Mouse (Mus musculus) embryonic facial prominence, embryonic 11.5 days (tissue): ENCODE measurements around the gene Fam149b. TPM values are rescaled to one million over a fixed set of nuclear protein-coding genes. Genes with fewer than 3 reads are reported as not detected.

ENCODE experiments used
- ATAC-seq: fragments of 200-750 bp; cut with Nextera tagmentation; replicated peaks from 2 replicates; pipeline ENCODE4 v1.8.0; 2017; ENCODE audit warnings: low read depth; ENCODE audit not compliant: insufficient number of reproducible peaks, low FRiP score, low TSS enrichment
- DNase-seq: peaks from one replicate; pipeline ENCODE4 v3.0.0-alpha.2; 2015; ENCODE audit warnings: low spot score
- H3K27ac ChIP-seq: fragments of 300-500 bp; sonication (generic); replicated peaks from 2 replicates; pipeline ENCODE4 v1.5.1; 2014; ENCODE audit warnings: mild to moderate bottlenecking, low read depth, low read length, control low read depth
- H3K27me3 ChIP-seq: fragments of 300-500 bp; sonication (generic); 2 replicates; pipeline ENCODE4 v1.6.1; 2014; ENCODE audit warnings: mild to moderate bottlenecking, low read length, moderate library complexity, mixed read lengths; ENCODE audit not compliant: control insufficient read depth, insufficient read depth
- H3K36me3 ChIP-seq: fragments of 300-500 bp; sonication (generic); replicated peaks from 2 replicates; pipeline ENCODE4 v1.6.1; 2014; ENCODE audit warnings: low read depth, mild to moderate bottlenecking, low read length, moderate library complexity, mixed read lengths; ENCODE audit not compliant: control insufficient read depth, insufficient read depth
- H3K4me1 ChIP-seq: fragments of 300-500 bp; sonication (generic); 2 replicates; pipeline ENCODE4 v1.6.1; 2014; ENCODE audit warnings: low read length, mixed read lengths; ENCODE audit not compliant: control insufficient read depth, insufficient read depth
- H3K4me2 ChIP-seq: fragments of 300-500 bp; sonication (generic); 2 replicates; pipeline ENCODE4 v1.6.1; 2014; ENCODE audit warnings: low read depth, mild to moderate bottlenecking, control low read depth, low read length, moderate library complexity
- H3K4me3 ChIP-seq: fragments of 300-500 bp; sonication (generic); 2 replicates; pipeline ENCODE4 v1.5.1; 2014; ENCODE audit warnings: low read depth, low read length, control low read depth
- H3K9ac ChIP-seq: fragments of 300-500 bp; sonication (generic); replicated peaks from 2 replicates; pipeline ENCODE4 v1.6.1; 2014; ENCODE audit warnings: mild to moderate bottlenecking, control low read depth, low read length
- H3K9me3 ChIP-seq: fragments of 300-500 bp; sonication (generic); replicated peaks from 2 replicates; pipeline ENCODE4 v1.6.1; 2016; ENCODE audit warnings: mild to moderate bottlenecking, low read length, inconsistent platforms, mixed read lengths; ENCODE audit not compliant: control insufficient read depth
- WGBS: fragments of 180-500 bp; shearing (Covaris S2); extraction: QIAGEN DNeasy Blood & Tissue Kit; methylation state at CpG from one replicate; pipeline ENCODE4 v1.1.7; 2014; 5-methylcytosine and 5-hydroxymethylcytosine counted together
- polyA plus RNA-seq: library from polyadenylated mRNA; unstranded; fragments of >200 nt; fragmentation: Nextera tagmentation; extraction: Ambion mirVana; gene quantifications from 2 replicates; pipeline ENCODE4 v1.2.1, GENCODE M21; 2014

Gene Fam149b
- polyA plus RNA-seq, 1 experiment from 2014 or later: 52.9 TPM

- Histone ChIP-seq H3K9me3 (no peaks in the 10 kb centered on the region), H3K9ac (no peak overlapping the region), H3K27me3 (no peaks in the 10 kb centered on the region), H3K36me3 (peaks cover 2% of the 10 kb centered on the region; the same call in 1 of the 2 replicates), H3K4me2 (no peak overlapping the region), H3K4me3 (no peak overlapping the region), H3K4me1 (no peaks in the 10 kb centered on the region), H3K27ac (no peak overlapping the region)
- DNase-seq: no peak
- ATAC-seq: no peak
- 83% methylated on average over 4 of the region's 4 CpGs for WGBS
Observed at GRCm38 (mm10) chr14:20377112-20377521, 29.2 kb downstream of the Fam149b start.

- Histone ChIP-seq H3K4me1 (no peaks in the 10 kb centered on the region), H3K4me2 (no peak overlapping the region), H3K27ac (no peak overlapping the region), H3K9ac (no peak overlapping the region), H3K4me3 (no peak overlapping the region), H3K36me3 (peaks cover 7% of the 10 kb centered on the region), H3K9me3 (no peaks in the 10 kb centered on the region), H3K27me3 (no peaks in the 10 kb centered on the region)
- DNase-seq (peak; percentile 69), ATAC-seq (no peak)
- 40% methylated on average over 13 of the region's 13 CpGs for WGBS
Observed at GRCm38 (mm10) chr14:20378313-20379061, 30.5 kb downstream of the Fam149b start.

GRCm38 (mm10) chr14:20379087-20379640 is 31.2 kb downstream of the Fam149b start:
- Histone ChIP-seq H3K36me3 (peaks cover 7% of the 10 kb centered on the region), H3K9me3 (no peaks in the 10 kb centered on the region)
- 85% methylated on average over 5 of the region's 5 CpGs for whole genome bisulfite sequencing

GRCm38 (mm10) chr14:20379753-20380430 is 31.9 kb downstream of the Fam149b start:
- 90% methylated on average over 9 of the region's 9 CpGs for WGBS
- Histone ChIP-seq H3K9ac (no peak overlapping the region), H3K9me3 (no peaks in the 10 kb centered on the region), H3K36me3 (peaks cover 7% of the 10 kb centered on the region), H3K27me3 (no peaks in the 10 kb centered on the region), H3K27ac (no peak overlapping the region), H3K4me2 (no peak overlapping the region), H3K4me1 (no peaks in the 10 kb centered on the region), H3K4me3 (no peak overlapping the region)
- DNase-seq: no peak
- no peak for ATAC-seq

More at GRCm38 (mm10) chr14:20379087-20379640, 31.2 kb downstream of the Fam149b start:
- Histone ChIP-seq H3K4me3 (no peak overlapping the region), H3K4me1 (no peaks in the 10 kb centered on the region), H3K27ac (no peak overlapping the region), H3K9ac (no peak overlapping the region), H3K27me3 (no peaks in the 10 kb centered on the region), H3K4me2 (no peak overlapping the region)
- ATAC-seq (no peak), DNase-seq (no peak)

DNA sequence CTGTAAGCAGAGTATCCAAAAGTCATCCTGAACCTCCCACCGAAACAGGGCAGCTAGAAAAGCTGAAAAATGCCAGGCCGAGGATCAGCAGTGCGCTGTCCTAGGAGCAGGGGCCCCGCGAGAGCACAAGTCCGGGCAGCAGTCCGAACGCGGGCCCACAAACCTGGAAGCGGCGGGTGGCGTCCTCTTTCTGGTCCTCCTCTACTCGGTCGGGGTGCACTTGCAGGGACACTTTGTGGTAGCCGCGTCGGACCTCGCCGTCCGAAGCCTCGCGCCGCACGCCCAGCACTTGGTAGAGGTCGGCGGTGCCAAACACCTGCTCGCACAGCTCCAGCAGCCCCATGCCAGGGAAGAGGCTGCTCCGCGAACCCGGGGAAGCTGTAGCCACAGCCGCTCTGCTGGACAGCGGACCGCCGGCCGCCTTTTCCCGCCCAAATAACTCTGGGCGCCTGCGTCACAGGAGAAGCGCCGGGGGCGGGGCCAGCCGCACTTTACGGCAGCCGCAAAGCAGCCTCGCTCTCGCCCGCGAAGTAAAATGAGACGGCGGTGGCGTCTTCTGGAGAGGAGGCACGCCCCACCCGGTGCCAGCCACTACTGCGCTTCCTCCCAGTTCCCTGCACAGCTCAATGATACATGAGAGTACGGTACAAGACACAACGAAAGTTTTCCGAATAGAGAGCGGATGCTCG is 40.6 kb downstream of the Fam149b start, which contains the start of gene Dnajc9:
Gene Dnajc9 (minus strand): TSS at position 470 of the 689 bp plus-strand sequence.
- H3K4me2 ChIP-seq: peak within 1 kb of the TSS; percentile 50
- H3K27me3 ChIP-seq: no peaks in the 10 kb centered on the region
- H3K36me3 ChIP-seq: no peaks in the 10 kb centered on the region; the same call in 1 of the 2 replicates
- peak within 1 kb of the TSS; percentile 63; the same call in 1 of the 2 replicates for H3K27ac ChIP-seq
- peak within 1 kb of the TSS; percentile 78 for H3K9ac ChIP-seq
- ATAC-seq (peak; percentile 76), DNase-seq (peak; percentile 96)
- no peaks in the 10 kb centered on the region for H3K4me1 ChIP-seq
- H3K4me3 ChIP-seq: peak within 1 kb of the TSS; percentile 56
- WGBS: under 1% methylated on average over 59 of the region's 59 CpGs
- H3K9me3 ChIP-seq: no peaks in the 10 kb centered on the region

DNA sequence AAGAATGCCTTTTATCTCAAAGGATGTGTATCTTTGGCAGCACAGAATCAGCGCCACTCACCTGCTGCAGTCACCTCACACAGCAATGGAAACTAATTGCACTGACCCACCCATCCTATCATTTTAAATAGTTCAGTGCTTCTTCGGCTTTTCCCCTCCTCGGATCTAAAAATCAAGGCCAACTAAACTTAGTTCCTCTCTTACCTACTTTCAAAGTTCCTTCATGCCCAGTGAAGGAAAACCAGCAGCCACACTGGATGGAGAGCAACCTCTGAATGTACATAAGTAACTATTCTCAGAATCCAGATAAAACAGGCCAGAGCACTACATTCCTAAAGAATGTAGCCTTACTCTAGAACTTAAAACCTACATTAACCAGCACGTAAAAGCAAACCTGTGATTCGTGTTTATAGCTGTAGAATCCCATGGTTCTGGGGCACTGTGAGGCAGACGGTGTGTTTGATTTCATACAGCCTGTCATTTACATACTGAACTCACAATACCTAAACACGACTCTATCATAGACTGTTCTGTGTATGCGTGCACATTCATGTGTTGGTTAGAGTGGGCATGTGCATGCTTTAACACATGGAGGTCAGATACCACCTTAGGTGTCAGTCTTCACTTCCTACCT is 41.6 kb downstream of the Fam149b start:
- no peak overlapping the region for H3K4me2 ChIP-seq
- H3K36me3 ChIP-seq: no peaks in the 10 kb centered on the region; the same call in 1 of the 2 replicates
- H3K4me3 ChIP-seq: no peak overlapping the region
- ATAC-seq: no peak
- no peaks in the 10 kb centered on the region for H3K27me3 ChIP-seq
- no peaks in the 10 kb centered on the region for H3K9me3 ChIP-seq
- DNase-seq: no peak
- no peak overlapping the region for H3K9ac ChIP-seq
- 89% methylated on average over 8 of the region's 8 CpGs for WGBS
- no peaks in the 10 kb centered on the region for H3K4me1 ChIP-seq
- H3K27ac ChIP-seq: no peak overlapping the region

DNA sequence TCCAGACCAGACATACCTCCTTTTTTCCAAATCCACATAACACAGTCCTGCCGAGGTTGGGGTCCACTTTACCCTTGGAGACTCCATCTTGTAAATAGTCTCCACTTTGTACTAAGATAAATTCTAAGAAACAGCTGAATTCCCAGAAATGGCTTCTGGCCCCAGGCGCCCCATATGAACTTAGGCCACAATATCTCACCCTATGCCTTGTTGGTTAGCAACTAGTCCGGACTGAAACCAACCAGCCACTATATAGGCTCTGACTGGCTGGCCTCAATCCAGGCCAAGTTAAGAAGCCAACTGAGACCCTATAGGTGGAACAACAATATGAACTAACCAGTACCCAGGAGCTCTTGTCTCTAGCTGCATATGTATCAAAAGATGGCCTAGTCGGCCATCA is 44.4 kb downstream of the Fam149b start:
- Histone ChIP-seq H3K4me2 (no peak overlapping the region), H3K4me1 (no peaks in the 10 kb centered on the region), H3K27me3 (no peaks in the 10 kb centered on the region), H3K36me3 (no peaks in the 10 kb centered on the region), H3K9me3 (no peaks in the 10 kb centered on the region), H3K9ac (no peak overlapping the region), H3K4me3 (no peak overlapping the region), H3K27ac (no peak overlapping the region)
- 81% methylated on average over 3 of the region's 4 CpGs for WGBS
- ATAC-seq (no peak), DNase-seq (no peak)
